21 mouse cellular contexts compared by ENCODE assay signal in the genomic region with DNA sequence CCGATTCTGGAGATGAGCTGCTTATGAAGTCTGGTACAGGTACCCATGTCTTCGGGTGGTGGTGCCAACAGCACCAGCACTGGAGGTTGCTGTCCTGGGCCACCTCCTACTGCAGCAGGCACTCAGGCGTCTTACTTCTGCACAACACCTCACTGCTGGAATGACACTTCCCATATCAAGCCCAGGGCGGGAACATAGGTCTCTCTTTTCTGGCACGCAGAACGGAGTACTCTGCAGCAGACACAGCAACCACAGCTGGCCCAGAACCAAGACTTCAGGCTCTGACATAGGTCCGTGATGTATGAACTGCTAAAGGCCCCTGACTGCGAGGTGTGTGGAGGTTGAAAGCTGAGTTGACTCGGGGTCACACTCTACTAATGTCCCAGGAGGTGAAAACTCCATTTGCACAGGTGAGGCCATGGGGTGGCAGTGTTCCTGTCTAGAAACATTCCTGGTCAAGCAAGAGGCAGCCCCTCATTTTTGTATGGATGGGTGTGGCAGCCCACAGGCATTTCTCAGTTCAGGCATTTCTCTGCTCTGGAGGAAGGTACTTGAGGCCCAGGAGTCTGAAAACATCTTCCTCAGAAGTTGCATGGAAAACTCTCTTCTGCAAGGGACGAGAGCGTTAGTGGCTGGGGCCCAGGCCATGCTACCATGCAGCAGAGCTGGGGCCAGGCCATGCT. TPM values are rescaled to one million over a fixed set of nuclear protein-coding genes. Genes with fewer than 3 reads are reported as not detected.
DNase-seq lines count a peak whose midpoint lies in the region; ATAC-seq and TF ChIP-seq lines count a peak whose summit lies in the region.
"Had no signal": no experiment of that assay in that cellular context is flagged by ENCODE, and none has a peak within 500 bp of the region (broad histone marks: within the 10 kb centered on the region; RNA-seq: fewer than 3 reads in every experiment).

No protein-coding gene starts in this region.

- peak; percentile 56 for ATAC-seq in heart, embryonic 16.5 days (replicated peaks; ENCODE audit: extremely low read depth, insufficient read depth, low FRiP score)
- ATAC-seq in lung, postnatal 0 days: peak; percentile 86
- ATAC-seq in megakaryocyte progenitor cell, adult 5-6 weeks (replicated peaks; ENCODE audit: poor library complexity): peak; percentile 15; the same call in 1 of the 2 replicates
- ATAC-seq: CD4-positive, CD25-positive, alpha-beta regulatory T cell, adult 4 months; forebrain, embryonic 15.5 days; hindbrain, embryonic 16.5 days had no signal

- no peak overlapping the region for H3K9ac ChIP-seq in heart, embryonic 16.5 days (ENCODE audit: low read length)
- H3K9ac ChIP-seq in lung, postnatal 0 days (replicated peaks; ENCODE audit: low read depth): no peak overlapping the region
- H3K9ac ChIP-seq: embryonic facial prominence, embryonic 12.5 days; forebrain, embryonic 15.5 days; heart, embryonic 13.5 days; hindbrain, embryonic 12.5 days had no signal

- DNase-seq in gastrocnemius, adult 2 months: no peak
- no peak for DNase-seq in gastrocnemius, postnatal 25 days
- no peak for DNase-seq in heart, embryonic 10.5 days (ENCODE audit: low spot score)
- peak; percentile 49 for DNase-seq in lung, postnatal 0 days (ENCODE audit: low spot score)
- no peak for DNase-seq in lung, postnatal 36 days
- no peak for DNase-seq in ovary, postnatal 14 days (ENCODE audit: low spot score)
- DNase-seq: adrenal gland, postnatal 10 days; cerebellum, adult 11 months; cerebellum, adult 8-10 months; cerebellum, postnatal 14 days; gastrocnemius, postnatal 10 days; heart, postnatal 36 days; kidney, adult 11 months had no signal

- WGBS in heart, embryonic 16.5 days: 72% methylated on average over 11 of the region's 11 CpGs
- WGBS in heart, embryonic 10.5 days: 84% methylated on average over 11 of the region's 11 CpGs
- 64% methylated on average over 11 of the region's 11 CpGs for WGBS in lung, postnatal 0 days

- no peak for TF ChIP-seq CTCF in gastrocnemius, adult 2 months (IDR thresholded peaks at IDR 0.05)
- TF ChIP-seq CTCF in lung, postnatal 0 days (IDR thresholded peaks at IDR 0.05): peak; percentile 39

- peaks cover 35% of the 10 kb centered on the region for H3K36me3 ChIP-seq in heart, embryonic 16.5 days (ENCODE audit: control insufficient read depth, insufficient read depth)
- H3K36me3 ChIP-seq in heart, embryonic 10.5 days: peaks cover 57% of the 10 kb centered on the region
- H3K36me3 ChIP-seq in lung, postnatal 0 days (ENCODE audit: insufficient read depth, low read length): peaks cover 17% of the 10 kb centered on the region

- H3K9me3 ChIP-seq in heart, embryonic 16.5 days (replicated peaks; ENCODE audit: control insufficient read depth, low read length): no peaks in the 10 kb centered on the region
- H3K9me3 ChIP-seq in heart, embryonic 10.5 days: no peaks in the 10 kb centered on the region
- H3K9me3 ChIP-seq in lung, postnatal 0 days (ENCODE audit: low read length): no peaks in the 10 kb centered on the region
- H3K9me3 ChIP-seq: embryonic facial prominence, embryonic 12.5 days; forebrain, embryonic 15.5 days; heart, embryonic 13.5 days; hindbrain, embryonic 12.5 days had no signal

- no peak for TF ChIP-seq EP300 in lung, postnatal 0 days (IDR thresholded peaks at IDR 0.05)

- H3K27me3 ChIP-seq in heart, embryonic 16.5 days (ENCODE audit: control insufficient read depth, insufficient read depth, low read length): no peaks in the 10 kb centered on the region
- no peaks in the 10 kb centered on the region for H3K27me3 ChIP-seq in heart, embryonic 10.5 days (ENCODE audit: insufficient read depth, poor library complexity, severe bottlenecking)
- H3K27me3 ChIP-seq in lung, postnatal 0 days (replicated peaks; ENCODE audit: insufficient read depth, low read length): no peaks in the 10 kb centered on the region
- H3K27me3 ChIP-seq: embryonic facial prominence, embryonic 12.5 days; forebrain, embryonic 15.5 days; heart, embryonic 13.5 days; hindbrain, embryonic 12.5 days had no signal

- H3K27ac ChIP-seq in gastrocnemius, adult 2 months: peak overlapping the region; percentile 79
- peak overlapping the region; percentile 53 for H3K27ac ChIP-seq in heart, embryonic 16.5 days (ENCODE audit: low read length)
- H3K27ac ChIP-seq in heart, embryonic 10.5 days: no peak overlapping the region
- H3K27ac ChIP-seq in lung, postnatal 0 days (ENCODE audit: low read length): peak overlapping the region; percentile 76
- H3K27ac ChIP-seq: embryonic facial prominence, embryonic 12.5 days; forebrain, embryonic 15.5 days; heart, embryonic 13.5 days; hindbrain, embryonic 12.5 days had no signal

- peaks cover 19% of the 10 kb centered on the region for H3K4me1 ChIP-seq in heart, embryonic 16.5 days (ENCODE audit: control insufficient read depth, insufficient read depth, low read length)
- H3K4me1 ChIP-seq in heart, embryonic 10.5 days: peaks cover 16% of the 10 kb centered on the region
- H3K4me1 ChIP-seq in lung, postnatal 0 days (ENCODE audit: insufficient read depth, low read depth, low read length): no peaks in the 10 kb centered on the region
- H3K4me1 ChIP-seq: embryonic facial prominence, embryonic 12.5 days; forebrain, embryonic 15.5 days; hindbrain, embryonic 12.5 days had no signal

- intact Hi-C loops in gastrocnemius, adult 2 months (cut with DNase I): no loop called here

- H3K4me3 ChIP-seq in gastrocnemius, adult 2 months: peak overlapping the region; percentile 37; the same call in 1 of the 2 replicates
- H3K4me3 ChIP-seq in heart, embryonic 16.5 days (ENCODE audit: low read length): no peak overlapping the region
- H3K4me3 ChIP-seq in heart, embryonic 10.5 days: no peak overlapping the region
- no peak overlapping the region for H3K4me3 ChIP-seq in lung, postnatal 0 days (ENCODE audit: low read depth, low read length)
- H3K4me3 ChIP-seq: embryonic facial prominence, embryonic 12.5 days; forebrain, embryonic 15.5 days; heart, embryonic 13.5 days; hindbrain, embryonic 12.5 days had no signal

- no peak overlapping the region for H3K4me2 ChIP-seq in heart, embryonic 16.5 days (ENCODE audit: low read depth, low read length)
- H3K4me2 ChIP-seq in lung, postnatal 0 days (replicated peaks; ENCODE audit: low read depth, low read length): no peak overlapping the region
- H3K4me2 ChIP-seq: embryonic facial prominence, embryonic 12.5 days; forebrain, embryonic 15.5 days; heart, embryonic 13.5 days; hindbrain, embryonic 12.5 days had no signal

RNA-seq across cellular contexts. Expression of a gene that starts 9.2 kb away (rescaled TPM):
- total RNA-seq in gastrocnemius, adult 2 months (2021): 1 to 10 TPM; 1.7 to 3.1 TPM
- total RNA-seq in gastrocnemius, postnatal 25 days (2021): 1 to 10 TPM; 1.8 to 2.8 TPM
- polyA plus RNA-seq in heart, embryonic 16.5 days (2015; fragmentation: Nextera tagmentation; extraction: Ambion mirVana): 6.2 and 6.4 TPM in 2 replicates
- 8.9 and 11.1 TPM in 2 replicates for polyA plus RNA-seq in heart, embryonic 10.5 days (2016; fragmentation: Nextera tagmentation; extraction: Ambion mirVana)
- polyA plus RNA-seq in lung, postnatal 0 days (2015; fragmentation: Nextera tagmentation; extraction: Ambion mirVana): 5.9 and 8.2 TPM in 2 replicates
- 2.1 and 3.3 TPM in 2 replicates for total RNA-seq in megakaryocyte progenitor cell, adult 5-6 weeks (2015)
- 1.3 and 1.4 TPM in 2 replicates for total RNA-seq in megakaryocyte progenitor cell, adult 5-6 weeks (2017)

RNA-seq across cellular contexts. Expression of a gene that starts 25.1 kb away (rescaled TPM):
- total RNA-seq in gastrocnemius, adult 2 months (2021): 1,000 to 10,000 TPM; 2,835 to 2,943 TPM
- 1,000 to 10,000 TPM; 3,395 to 3,606 TPM for total RNA-seq in gastrocnemius, postnatal 25 days (2021)
- polyA plus RNA-seq in heart, embryonic 16.5 days (2015; fragmentation: Nextera tagmentation; extraction: Ambion mirVana): 1,049 and 1,143 TPM in 2 replicates
- 479 and 714 TPM in 2 replicates for polyA plus RNA-seq in heart, embryonic 10.5 days (2016; fragmentation: Nextera tagmentation; extraction: Ambion mirVana)
- 28.8 and 29.8 TPM in 2 replicates for polyA plus RNA-seq in lung, postnatal 0 days (2015; fragmentation: Nextera tagmentation; extraction: Ambion mirVana)
- not detected in 2 replicates for total RNA-seq in megakaryocyte progenitor cell, adult 5-6 weeks (2015)
- total RNA-seq in megakaryocyte progenitor cell, adult 5-6 weeks (2017): not detected in 2 replicates

RNA-seq across cellular contexts. Expression of a gene that starts 33.1 kb away (rescaled TPM):
- total RNA-seq in gastrocnemius, adult 2 months (2021): 10 to 100 TPM; 52.8 to 72.3 TPM
- total RNA-seq in gastrocnemius, postnatal 25 days (2021): 10 to 100 TPM; 23.9 to 31.3 TPM
- 35.7 and 36.5 TPM in 2 replicates for polyA plus RNA-seq in heart, embryonic 16.5 days (2015; fragmentation: Nextera tagmentation; extraction: Ambion mirVana)
- polyA plus RNA-seq in heart, embryonic 10.5 days (2016; fragmentation: Nextera tagmentation; extraction: Ambion mirVana): 22.4 and 25.7 TPM in 2 replicates
- 21.8 and 22.3 TPM in 2 replicates for polyA plus RNA-seq in lung, postnatal 0 days (2015; fragmentation: Nextera tagmentation; extraction: Ambion mirVana)
- total RNA-seq in megakaryocyte progenitor cell, adult 5-6 weeks (2015): not detected in 2 replicates
- not detected in 2 replicates for total RNA-seq in megakaryocyte progenitor cell, adult 5-6 weeks (2017)

RNA-seq across cellular contexts. Expression of a gene that starts 40.4 kb away (rescaled TPM):
- total RNA-seq in gastrocnemius, adult 2 months (2021): 10 to 100 TPM; 10.7 to 14.0 TPM
- 10 to 100 TPM; 11.7 to 14.8 TPM for total RNA-seq in gastrocnemius, postnatal 25 days (2021)
- polyA plus RNA-seq in heart, embryonic 16.5 days (2015; fragmentation: Nextera tagmentation; extraction: Ambion mirVana): 82.8 and 86.7 TPM in 2 replicates
- polyA plus RNA-seq in heart, embryonic 10.5 days (2016; fragmentation: Nextera tagmentation; extraction: Ambion mirVana): 101 and 114 TPM in 2 replicates
- 98.0 and 99.7 TPM in 2 replicates for polyA plus RNA-seq in lung, postnatal 0 days (2015; fragmentation: Nextera tagmentation; extraction: Ambion mirVana)
- total RNA-seq in megakaryocyte progenitor cell, adult 5-6 weeks (2015): 43.9 and 44.5 TPM in 2 replicates
- total RNA-seq in megakaryocyte progenitor cell, adult 5-6 weeks (2017): 85.9 and 92.9 TPM in 2 replicates

RNA-seq across cellular contexts. Expression of a gene that starts 49.4 kb away (rescaled TPM):
- 10 to 100 TPM; 39.7 to 48.5 TPM for total RNA-seq in gastrocnemius, adult 2 months (2021)
- total RNA-seq in gastrocnemius, postnatal 25 days (2021): 10 to 100 TPM; 34.8 to 37.6 TPM
- polyA plus RNA-seq in heart, embryonic 16.5 days (2015; fragmentation: Nextera tagmentation; extraction: Ambion mirVana): 113 and 115 TPM in 2 replicates
- 140 and 162 TPM in 2 replicates for polyA plus RNA-seq in heart, embryonic 10.5 days (2016; fragmentation: Nextera tagmentation; extraction: Ambion mirVana)
- 30.1 and 34.1 TPM in 2 replicates for polyA plus RNA-seq in lung, postnatal 0 days (2015; fragmentation: Nextera tagmentation; extraction: Ambion mirVana)
- 63.9 and 65.8 TPM in 2 replicates for total RNA-seq in megakaryocyte progenitor cell, adult 5-6 weeks (2015)
- total RNA-seq in megakaryocyte progenitor cell, adult 5-6 weeks (2017): 48.4 and 52.0 TPM in 2 replicates

Comparison
In these comparisons a context has a peak if more than half of its experiments do, and no peak if none do; other contexts are left out.
1. ATAC-seq: peak in every context shown above with its lines; median percentile 86 in lung, postnatal 0 days; 56 in heart, embryonic 16.5 days; 15 in megakaryocyte progenitor cell, adult 5-6 weeks.
2. RNA of a gene that starts 25.1 kb away (total RNA-seq): 3,395 to 3,606 TPM in gastrocnemius, postnatal 25 days and 2,835 to 2,943 TPM in gastrocnemius, adult 2 months; not detected in megakaryocyte progenitor cell, adult 5-6 weeks; every median in the first group is over 1,000 times any median in the second.
3. RNA of a gene that starts 33.1 kb away (total RNA-seq): 52.8 to 72.3 TPM in gastrocnemius, adult 2 months and 23.9 to 31.3 TPM in gastrocnemius, postnatal 25 days; not detected in megakaryocyte progenitor cell, adult 5-6 weeks; every median in the first group is over 10 times any median in the second.